Mouse (Mus musculus) frontal cortex, adult 2 months (tissue): ENCODE measurements around the gene Apba3. TPM values are rescaled to one million over a fixed set of nuclear protein-coding genes. Genes with fewer than 3 reads are reported as not detected.
A peak's percentile ranks its signal among the peaks of the same experiment; 100 is the strongest.
"Not testable (repeated sequence)": the region's sequence is repeated elsewhere in the genome, so short reads cannot be mapped to it uniquely, and the experiment has no call there.

Experiments used
- DNase-seq, 2 experiments: peaks; one replicate each; pipeline ENCODE4 v3.0.0; 2022; ENCODE audit warnings: low spot score in 1 of 2; ENCODE audit errors: extremely low spot score in 1 of 2
- polyA plus RNA-seq: library from polyadenylated mRNA; depleted of rRNA; stranded (reverse); fragments of >200 nt; gene quantifications from 2 replicates; pipeline ENCODE4 v1.2.3, GENCODE M21; 2012; rRNA removed

Gene Apba3
- 46.9 and 49.1 TPM in 2 replicates for polyA plus RNA-seq

- peak; percentile 89 to 96 for DNase-seq
Measured at GRCm38 (mm10) chr10:81266211-81267105, at the start of gene Apba3, which contains the start of gene Mrpl54. TSS of gene Apba3 (plus strand) at chr10:81266960. TSS of gene Mrpl54 (minus strand) at chr10:81266934.

DNA sequence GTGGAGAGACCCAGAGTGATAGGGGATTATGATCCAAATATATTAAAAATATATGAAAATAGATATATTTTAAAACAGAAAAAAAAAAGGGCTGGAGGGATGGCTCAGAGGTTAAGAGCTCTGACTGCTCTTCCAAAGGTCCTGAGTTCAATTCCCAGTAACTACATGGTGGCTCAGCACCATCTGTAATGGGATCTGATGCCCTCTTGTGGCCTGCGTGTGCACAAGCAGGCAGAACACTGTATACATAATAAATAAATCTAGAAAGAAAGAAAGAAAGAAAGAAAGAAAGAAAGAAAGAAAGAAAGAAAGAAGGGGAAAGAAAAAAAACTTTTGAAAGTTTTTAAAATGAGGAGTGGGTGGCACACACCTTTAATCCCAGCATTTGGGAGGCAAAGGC lies 49.5 kb upstream of the Apba3 start:
- DNase-seq, result not testable (repeated sequence)

DNA sequence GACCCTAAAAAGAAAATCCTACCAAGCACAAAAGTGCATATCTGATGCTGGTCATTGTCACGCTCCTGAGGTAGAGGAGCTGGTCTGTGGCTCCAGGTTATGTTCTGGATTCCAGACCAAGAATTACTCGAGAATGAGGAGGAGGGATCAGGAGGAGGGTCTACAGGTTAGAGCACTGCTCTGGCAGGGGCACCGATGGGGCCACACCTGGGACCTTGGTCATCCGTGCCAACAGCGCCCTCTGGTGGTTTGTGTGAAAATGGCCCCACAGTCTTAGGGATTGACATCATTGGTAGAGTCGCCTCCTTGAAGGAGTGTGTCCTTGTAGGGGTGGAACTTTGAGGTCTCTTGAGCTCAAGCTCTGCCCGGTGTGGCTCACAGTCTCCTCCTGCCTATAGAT lies 48.8 kb upstream of the Apba3 start:
- DNase-seq, result peak in 1 of 2 experiments; percentile 73

GRCm38 (mm10) chr10:81221402-81222015 lies 45.3 kb upstream of the Apba3 start:
- DNase-seq, result no peak

DNA sequence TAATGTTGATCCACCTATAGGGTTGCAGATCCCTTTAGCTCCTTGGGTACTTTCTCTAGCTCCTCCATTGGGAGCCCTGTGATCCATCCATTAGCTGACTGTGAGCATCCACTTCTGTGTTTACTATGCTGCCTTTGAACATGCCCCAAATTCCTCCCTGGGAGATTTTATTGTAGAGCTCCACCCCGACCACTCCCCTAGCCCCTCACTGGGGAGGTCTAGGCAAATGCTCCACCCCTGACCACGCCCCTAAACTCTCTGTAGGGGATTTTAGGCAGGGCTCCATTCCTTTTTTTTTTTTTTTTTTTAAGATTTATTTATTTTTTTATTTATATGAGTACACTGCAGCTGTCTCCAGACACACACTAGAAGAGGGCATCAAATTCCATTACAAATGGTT lies 43.0 kb upstream of the Apba3 start:
- not testable (repeated sequence) for DNase-seq

- peak in 1 of 2 experiments; percentile 64 for DNase-seq
Measured at GRCm38 (mm10) chr10:81229735-81230437, 36.9 kb upstream of the Apba3 start.

DNA sequence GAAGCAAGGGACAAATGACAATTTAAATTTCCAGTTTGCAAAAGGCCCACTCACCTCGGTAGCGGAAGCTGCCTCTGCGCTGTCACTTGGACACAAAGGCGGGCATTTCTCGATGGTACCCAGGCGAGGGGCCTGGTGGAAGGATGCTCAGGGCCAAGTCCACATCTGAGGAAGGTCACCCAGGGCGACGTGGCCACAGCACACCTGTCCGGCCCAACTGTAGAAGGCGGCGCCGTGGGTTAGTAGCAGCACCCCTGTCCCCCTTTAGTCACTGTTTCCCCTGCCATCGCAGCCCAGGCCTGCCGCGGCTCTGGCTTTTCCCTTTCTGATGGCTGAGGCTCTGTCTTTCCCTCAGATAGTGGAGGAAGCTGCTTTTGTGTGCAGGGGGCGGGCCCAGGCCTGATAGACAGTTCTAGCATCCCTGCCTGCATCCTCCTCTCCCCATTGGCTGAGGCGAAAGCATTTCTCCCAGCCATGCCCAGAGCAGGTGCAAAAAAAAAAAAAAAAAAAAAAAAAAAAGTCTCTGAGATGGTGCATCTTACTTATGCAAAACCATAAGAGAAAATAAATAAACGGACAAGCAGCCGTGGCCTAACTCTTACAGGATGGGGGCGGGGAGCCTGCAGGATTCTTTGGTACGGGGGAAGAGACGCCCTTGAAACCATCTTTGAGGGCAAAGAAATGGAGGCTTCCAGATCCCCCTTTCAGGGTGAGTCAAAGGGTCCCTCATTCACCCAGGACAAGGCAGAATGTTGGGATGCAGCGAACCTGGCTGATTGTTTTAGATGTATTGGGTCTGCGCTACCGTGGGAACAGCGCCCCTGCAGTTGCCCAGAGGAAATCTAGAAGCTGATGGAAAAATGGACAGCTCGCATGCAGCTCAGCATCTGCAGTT lies 36.1 kb upstream of the Apba3 start, which contains the start of gene Atcay:
Gene Atcay (minus strand): TSS at position 396 of the 895 bp plus-strand sequence.
- DNase-seq, result peak; percentile 80 to 89

GRCm38 (mm10) chr10:81231436-81231835 lies 35.3 kb upstream of the Apba3 start:
- no peak for DNase-seq

DNA sequence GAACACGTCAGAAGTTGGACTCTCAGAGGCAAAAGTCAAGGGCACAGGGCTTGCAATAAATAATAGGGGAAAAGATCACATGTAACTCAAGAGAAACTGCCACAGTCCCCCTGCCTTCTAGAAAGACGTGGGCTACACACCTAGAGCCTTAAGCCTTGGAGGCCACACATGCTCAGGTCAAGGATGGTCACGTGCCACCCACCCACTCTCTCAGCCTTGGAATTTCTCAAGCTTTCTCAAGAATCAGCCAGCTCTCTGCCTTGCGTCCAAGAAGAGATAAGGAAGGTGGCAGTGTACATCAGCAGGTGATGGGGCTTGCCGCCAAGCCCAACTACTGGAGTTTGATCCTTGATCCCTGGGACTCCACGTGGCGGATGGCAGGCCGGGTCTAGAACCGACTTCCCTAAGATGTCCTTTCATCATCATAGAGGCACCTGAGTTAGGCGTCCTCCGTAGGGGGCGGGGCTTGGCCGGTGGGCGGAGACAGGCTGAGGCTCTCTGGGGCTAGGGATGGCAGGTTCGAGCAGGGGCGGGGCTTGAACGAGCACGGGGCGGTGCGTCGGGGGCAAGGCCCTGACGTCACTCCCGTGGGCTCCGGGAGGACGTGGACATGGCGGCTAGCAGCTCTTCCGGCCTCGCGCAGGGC lies 34.1 kb upstream of the Apba3 start, which contains the start of gene Zfr2:
Gene Zfr2 (plus strand): TSS at position 576 of the 646 bp plus-strand sequence.
- peak; percentile 91 to 97 for DNase-seq

DNA sequence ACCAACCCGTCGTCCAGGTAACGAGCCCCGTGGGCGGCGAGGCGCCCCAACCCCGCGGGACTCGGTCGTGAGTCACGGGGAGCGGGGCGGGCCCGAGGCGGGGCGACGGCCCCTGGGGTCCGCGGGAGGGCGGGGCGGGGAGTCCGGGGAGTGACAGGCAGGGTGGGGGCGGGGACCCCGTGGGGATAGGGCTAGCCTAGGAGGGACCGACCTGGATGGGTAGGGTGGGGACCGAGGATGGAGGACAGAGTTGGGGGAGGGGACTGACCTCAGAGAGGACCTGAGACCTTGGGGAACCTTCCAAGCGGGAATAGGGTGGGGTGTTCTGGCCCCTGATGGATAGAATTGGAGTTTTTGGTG lies 33.6 kb upstream of the Apba3 start:
- no peak for DNase-seq

DNA sequence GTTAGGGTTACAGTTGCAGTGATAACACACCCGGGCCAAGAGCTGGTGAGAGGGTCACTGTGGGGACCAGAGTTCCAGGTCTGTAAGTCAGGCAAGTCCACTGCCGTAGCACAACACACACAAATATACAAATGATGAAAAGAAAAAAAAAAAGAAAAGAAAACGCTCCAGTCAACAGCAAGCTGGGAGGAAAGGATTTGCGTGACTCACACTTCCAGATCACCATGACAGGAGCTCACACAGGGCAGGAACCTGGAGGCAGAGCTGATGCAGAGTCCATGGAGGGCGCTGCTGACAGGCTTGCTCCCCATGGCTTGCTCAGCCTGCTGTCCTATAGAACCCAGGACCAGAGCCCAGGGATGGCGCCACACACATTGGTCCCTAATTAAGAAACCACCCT lies 32.6 kb upstream of the Apba3 start:
- DNase-seq, result no peak

DNA sequence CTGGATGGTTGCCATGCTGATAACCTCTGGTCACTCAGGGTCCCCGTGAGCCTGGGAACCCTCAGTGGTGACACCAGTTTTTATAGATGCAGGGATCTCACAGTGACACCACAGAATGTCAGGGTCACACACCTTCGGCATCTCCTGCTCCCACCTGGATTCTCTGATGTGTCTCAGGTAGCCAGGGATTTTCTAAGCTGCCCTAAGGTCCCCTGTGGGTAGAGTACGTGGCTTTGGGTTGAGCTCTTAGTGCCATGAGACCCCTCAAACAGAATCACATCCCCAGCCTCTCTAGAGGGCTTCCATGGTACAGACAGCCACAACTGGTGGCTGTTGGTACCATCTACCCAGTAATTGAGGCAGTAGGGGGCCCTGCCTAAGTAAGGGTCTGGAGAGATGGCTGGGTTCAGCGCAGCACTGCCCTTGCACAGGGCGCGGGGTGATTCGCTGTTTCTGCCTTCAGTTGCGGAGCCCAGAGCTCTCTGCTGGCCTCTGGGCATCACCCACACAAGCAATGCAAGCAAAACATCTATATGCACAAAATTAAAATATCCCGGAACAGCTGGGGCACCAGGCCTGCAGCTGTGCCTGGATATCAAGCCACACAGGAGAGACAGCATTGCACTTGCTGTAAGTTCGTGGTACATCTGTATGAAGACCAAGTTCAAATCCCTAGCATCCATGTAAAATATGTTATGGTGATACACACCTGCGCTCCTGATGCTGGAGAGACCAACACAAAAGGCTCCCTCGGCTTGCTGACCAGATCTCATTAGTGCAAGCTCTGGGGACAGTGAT lies 30.1 kb upstream of the Apba3 start:
- no peak for DNase-seq

GRCm38 (mm10) chr10:81238618-81239017 lies 28.1 kb upstream of the Apba3 start:
- DNase-seq, result no peak

DNA sequence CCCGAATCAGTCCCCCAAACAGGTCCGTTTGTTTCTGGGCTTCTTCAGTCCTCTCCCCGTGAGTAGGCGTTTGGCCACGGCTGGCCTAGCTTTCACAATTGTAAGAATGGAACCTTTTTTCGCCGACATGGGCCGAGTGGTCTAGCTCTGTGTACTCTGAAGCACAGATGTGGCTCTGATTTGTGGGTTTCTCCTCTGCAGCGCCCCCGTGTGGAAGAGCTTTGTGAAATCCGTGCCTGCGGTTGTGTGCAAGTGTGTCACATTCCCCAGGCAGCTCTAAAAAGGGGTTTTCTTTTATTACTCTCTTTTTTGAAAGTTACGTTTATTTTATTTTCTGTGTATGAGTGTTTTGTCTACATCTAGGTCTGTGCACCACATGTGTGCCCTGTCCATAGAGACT lies 25.9 kb upstream of the Apba3 start:
- DNase-seq, result peak in 1 of 2 experiments; percentile 81

- no peak for DNase-seq
Measured at GRCm38 (mm10) chr10:81242021-81242420, 24.7 kb upstream of the Apba3 start.

GRCm38 (mm10) chr10:81244146-81244545 lies 22.6 kb upstream of the Apba3 start:
- DNase-seq, result no peak

- peak in 1 of 2 experiments; percentile 85 for DNase-seq
Measured at GRCm38 (mm10) chr10:81244595-81244994, 22.2 kb upstream of the Apba3 start.

DNA sequence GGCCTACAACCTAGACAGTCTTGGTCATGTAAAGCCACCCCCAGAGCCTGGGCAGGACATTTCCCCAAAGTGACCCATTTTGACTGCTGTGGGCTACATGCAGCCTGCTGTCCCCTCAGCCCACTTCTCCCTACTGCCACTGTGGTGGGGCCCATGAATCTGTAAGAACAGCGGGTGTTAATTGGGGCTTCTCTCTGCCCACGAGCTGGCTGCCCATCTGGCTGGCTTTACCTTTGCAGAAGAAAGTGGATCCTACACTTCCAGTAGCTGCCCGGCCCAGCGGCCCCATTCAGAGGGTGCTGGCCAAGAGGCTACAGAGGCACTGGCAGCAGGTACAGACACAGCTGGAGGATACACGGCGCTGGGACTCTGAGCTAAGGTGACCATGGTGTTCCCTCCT lies 21.6 kb upstream of the Apba3 start:
- peak in 1 of 2 experiments; percentile 55 for DNase-seq

DNA sequence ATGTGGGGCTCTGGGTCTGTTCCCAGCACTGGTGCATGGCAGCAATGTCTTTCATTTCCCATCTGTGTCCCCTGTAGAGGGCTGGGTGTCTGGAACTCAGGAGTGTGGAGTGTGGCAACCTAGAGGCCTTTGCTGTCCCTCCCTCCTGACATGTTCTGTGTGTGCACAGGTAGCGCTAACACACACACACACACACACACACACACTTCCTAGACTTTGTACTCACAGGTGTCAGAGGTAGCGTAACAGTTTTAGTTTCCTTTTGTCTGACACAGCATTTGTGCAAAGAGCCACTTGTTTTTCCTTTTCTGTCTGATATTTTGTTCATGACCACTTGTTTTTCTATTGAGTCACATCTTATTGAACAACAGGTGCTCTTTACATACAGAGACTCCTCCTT lies 19.0 kb upstream of the Apba3 start:
- DNase-seq, result no peak
